Mouse (Mus musculus): ENCODE measurements around the gene Gpr27.

DNA sequence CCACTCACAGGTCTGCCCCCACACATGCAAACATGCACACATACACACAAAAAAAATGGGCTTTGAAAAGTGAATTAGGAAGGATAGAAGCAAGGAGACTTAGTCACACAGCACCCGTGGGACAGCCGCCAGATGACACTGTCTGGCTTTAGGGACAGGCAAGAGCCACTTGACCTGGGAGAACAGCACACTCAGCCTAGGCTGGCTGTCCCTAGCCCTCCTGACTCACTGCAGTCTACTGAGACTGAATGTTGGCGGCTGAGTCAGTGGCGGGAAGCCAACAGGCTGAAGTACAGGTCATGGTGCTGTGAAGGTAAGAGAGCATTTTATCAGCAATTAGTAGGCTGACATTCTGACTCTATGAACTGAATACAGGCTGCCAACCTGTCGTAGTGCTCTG is 42.2 kb downstream of the Gpr27 start:
- TF ChIP-seq EP300 (IDR thresholded peaks at IDR 0.05; ENCODE audit: low read depth) = no peak
- TF ChIP-seq CTCF (IDR thresholded peaks at IDR 0.05; ENCODE audit: low read depth) = no peak
